Mouse (Mus musculus) small intestine, adult 2 months (tissue): ENCODE results near the gene Fut11.

Experiments used
- CTCF ChIP-seq: fragments of 200-500 bp; IDR thresholded peaks from 2 replicates; pipeline ENCODE4 v1.5.1; 2012; ENCODE audit warnings: low read depth, mild to moderate bottlenecking, control low read depth, inconsistent platforms, low read length, moderate library complexity, mixed read lengths; ENCODE audit not compliant: insufficient replicate concordance, insufficient read length; ENCODE audit errors: extremely low read depth
- POLR2A ChIP-seq: fragments of 200-500 bp; IDR thresholded peaks from 2 replicates; pipeline ENCODE4 v1.6.1; 2012; ENCODE audit warnings: low read depth, mild to moderate bottlenecking, control low read depth, inconsistent platforms, low read length, moderate library complexity

GRCm38 (mm10) chr14:20741301-20741700, 46.5 kb downstream of the Fut11 start:
- TF ChIP-seq POLR2A (no peak), CTCF (no peak)
